Mouse (Mus musculus) C2C12 (cell line): ENCODE data around the gene Swsap1. TPM values are rescaled to one million over a fixed set of nuclear protein-coding genes. Genes with fewer than 3 reads are reported as not detected.

Source experiments
- H3K27me3 ChIP-seq: one replicate; pipeline ENCODE4 v1.6.1; 2011; ENCODE audit not compliant: control insufficient read depth, insufficient read depth, insufficient read length
- H3K36me3 ChIP-seq: one replicate; pipeline ENCODE4 v1.6.1; 2011; ENCODE audit not compliant: control insufficient read depth, insufficient read depth
- H3K4me3 ChIP-seq: one replicate; pipeline ENCODE4 v1.5.1; 2011; ENCODE audit warnings: mild to moderate bottlenecking, control low read depth; ENCODE audit not compliant: poor library complexity, insufficient read depth, severe bottlenecking
- H3K79me2 ChIP-seq: one replicate; pipeline ENCODE4 v1.6.1; 2011; ENCODE audit not compliant: control insufficient read depth, insufficient read depth
- H3K79me3 ChIP-seq: one replicate; pipeline ENCODE4 v1.6.1; 2011; ENCODE audit warnings: low read depth, control low read depth
- H3ac ChIP-seq: one replicate; pipeline ENCODE3; 2011; ENCODE audit warnings: low read depth; ENCODE audit not compliant: control insufficient read depth, insufficient read length
- CEBPB ChIP-seq: IDR thresholded peaks from one replicate; pipeline ENCODE4 v1.6.1; 2011; ENCODE audit warnings: low read depth, mild to moderate bottlenecking, control low read depth, moderate library complexity
- CTCF ChIP-seq: IDR thresholded peaks from one replicate; pipeline ENCODE4 v1.5.1; 2011; ENCODE audit not compliant: control insufficient read depth, insufficient read depth, insufficient read length
- FOSL1 ChIP-seq: IDR thresholded peaks from one replicate; pipeline ENCODE4 v1.8.0; 2011; ENCODE audit warnings: mild to moderate bottlenecking, low read length; ENCODE audit not compliant: poor library complexity, insufficient read depth, severe bottlenecking
- MAX ChIP-seq: IDR thresholded peaks from one replicate; pipeline ENCODE4 v1.6.1; 2011; ENCODE audit warnings: mild to moderate bottlenecking, control low read depth
- MYOD1 ChIP-seq: IDR thresholded peaks from one replicate; pipeline ENCODE4 v1.6.1; 2011; ENCODE audit warnings: low read depth; ENCODE audit not compliant: control insufficient read depth, insufficient read length
- MYOG ChIP-seq: IDR thresholded peaks from one replicate; pipeline ENCODE4 v1.6.1; 2011; ENCODE audit not compliant: control insufficient read depth, insufficient read length; ENCODE audit errors: extremely low read depth
- USF1 ChIP-seq: IDR thresholded peaks from one replicate; pipeline ENCODE4 v1.6.1; 2011; ENCODE audit warnings: low read depth, mild to moderate bottlenecking, control low read depth, moderate library complexity
- polyA plus RNA-seq: library from polyadenylated mRNA; unstranded; fragments of >200 nt; fragmentation: generic; extraction: Trizol; gene quantifications from one replicate; pipeline ENCODE4 v1.2.1, GENCODE M21; 2012; ENCODE audit warnings: missing spikeins

The Swsap1 gene
- polyA plus RNA-seq, 1 experiment: 8.7 TPM

GRCm38 (mm10) chr9:21925506-21925905, 30.0 kb upstream of the Swsap1 start:
- TF ChIP-seq FOSL1 (no peak), USF1 (no peak), MAX (no peak), MYOD1 (no peak), CEBPB (no peak), MYOG (no peak), CTCF (no peak)
- H3K79me2 ChIP-seq: peaks cover 16% of the 10 kb centered on the region
- H3K4me3 ChIP-seq: no peak overlapping the region
- peaks cover 2% of the 10 kb centered on the region for H3K79me3 ChIP-seq
- H3ac ChIP-seq: no peak overlapping the region
- H3K36me3 ChIP-seq: no peaks in the 10 kb centered on the region
- H3K27me3 ChIP-seq: no peaks in the 10 kb centered on the region

- Histone ChIP-seq H3K79me2 (peaks cover 16% of the 10 kb centered on the region), H3ac (no peak overlapping the region), H3K27me3 (no peaks in the 10 kb centered on the region), H3K79me3 (peaks cover 2% of the 10 kb centered on the region), H3K36me3 (no peaks in the 10 kb centered on the region), H3K4me3 (peak overlapping the region; percentile 42)
- TF ChIP-seq CTCF (no peak), MYOD1 (no peak), USF1 (no peak), MAX (no peak)
Measured at GRCm38 (mm10) chr9:21926155-21926554, 29.4 kb upstream of the Swsap1 start.

DNA sequence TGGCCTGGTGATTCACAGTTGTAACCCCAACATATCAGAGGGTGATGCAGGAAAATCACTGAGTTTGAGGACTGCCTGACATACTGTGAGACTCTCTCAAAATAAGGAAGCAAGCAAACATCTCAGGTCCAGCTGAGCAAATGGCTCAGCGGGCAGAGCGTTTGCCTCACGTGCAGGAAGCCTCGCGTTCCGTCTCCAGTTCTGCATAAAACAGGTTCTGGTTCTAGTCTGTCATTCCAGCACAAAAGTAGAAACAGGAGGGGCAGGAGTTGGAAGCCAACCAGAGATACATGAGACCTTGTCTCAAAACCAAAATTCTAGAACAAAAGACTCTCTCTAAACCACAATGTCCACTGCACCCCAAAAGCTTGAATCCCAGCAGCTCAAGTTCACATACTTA, 28.8 kb upstream of the Swsap1 start:
- Histone ChIP-seq H3K36me3 (no peaks in the 10 kb centered on the region), H3K27me3 (no peaks in the 10 kb centered on the region), H3K79me2 (peaks cover 16% of the 10 kb centered on the region), H3ac (peak overlapping the region; percentile 53), H3K79me3 (peaks cover 2% of the 10 kb centered on the region), H3K4me3 (peak overlapping the region; percentile 42)
- TF ChIP-seq CEBPB (no peak), FOSL1 (no peak), MYOD1 (no peak), CTCF (no peak), MAX (no peak), MYOG (no peak), USF1 (no peak)

GRCm38 (mm10) chr9:21927208-21927753, 28.3 kb upstream of the Swsap1 start, which contains the start of the genes Ccdc159 and Tmem205:
Gene Ccdc159, plus strand, starts transcription at chr9:21927471.
Gene Tmem205, minus strand, starts transcription at chr9:21927556.
- peaks cover 2% of the 10 kb centered on the region for H3K79me3 ChIP-seq

DNA sequence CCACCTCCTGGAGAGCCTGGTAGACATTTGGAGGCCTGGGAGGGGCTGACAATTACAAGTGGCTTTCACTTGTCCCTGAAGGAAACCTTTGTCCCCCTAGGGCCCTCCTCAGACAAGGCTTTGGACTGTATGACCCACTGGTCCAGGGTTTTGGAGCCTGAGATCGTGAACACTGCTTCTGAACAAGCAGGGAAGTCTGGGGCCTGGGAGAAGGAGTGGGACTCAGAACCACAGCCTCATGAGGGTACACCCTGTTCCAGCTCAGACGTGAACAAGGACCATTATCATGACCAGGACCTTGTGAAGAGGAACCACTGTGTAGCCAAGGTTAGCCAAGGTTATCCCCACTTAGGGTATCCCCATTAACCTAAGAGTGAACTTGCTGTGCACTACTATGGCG, 26.3 kb upstream of the Swsap1 start:
- no peaks in the 10 kb centered on the region for H3K36me3 ChIP-seq
- TF ChIP-seq MAX (no peak), MYOD1 (no peak), FOSL1 (no peak), CEBPB (no peak), USF1 (no peak), CTCF (no peak), MYOG (no peak)
- peaks cover 2% of the 10 kb centered on the region for H3K79me3 ChIP-seq
- H3K27me3 ChIP-seq: no peaks in the 10 kb centered on the region
- H3K79me2 ChIP-seq: peaks cover 16% of the 10 kb centered on the region
- no peak overlapping the region for H3ac ChIP-seq
- no peak overlapping the region for H3K4me3 ChIP-seq

More at GRCm38 (mm10) chr9:21927208-21927753, 28.3 kb upstream of the Swsap1 start, which contains the start of the genes Ccdc159 and Tmem205:
- H3K79me2 ChIP-seq: peaks cover 16% of the 10 kb centered on the region
- H3ac ChIP-seq: peak within 1 kb of the TSS; percentile 53
- peak within 1 kb of the TSS; percentile 42 for H3K4me3 ChIP-seq
- no peaks in the 10 kb centered on the region for H3K27me3 ChIP-seq
- no peaks in the 10 kb centered on the region for H3K36me3 ChIP-seq
- TF ChIP-seq CTCF (no peak), CEBPB (no peak), USF1 (no peak), MYOD1 (no peak), MAX (no peak), FOSL1 (no peak), MYOG (no peak)

- H3K4me3 ChIP-seq: no peak overlapping the region
- H3ac ChIP-seq: no peak overlapping the region
- H3K79me2 ChIP-seq: no peaks in the 10 kb centered on the region
- H3K79me3 ChIP-seq: no peaks in the 10 kb centered on the region
- no peaks in the 10 kb centered on the region for H3K36me3 ChIP-seq
- TF ChIP-seq CTCF: no peak
- no peak for TF ChIP-seq MYOG
- TF ChIP-seq USF1: no peak
- no peak for TF ChIP-seq CEBPB
- H3K27me3 ChIP-seq: no peaks in the 10 kb centered on the region
Measured at GRCm38 (mm10) chr9:21932006-21932405, 23.5 kb upstream of the Swsap1 start.
